19 mouse cellular contexts compared by ENCODE assay signal in the genomic region with DNA sequence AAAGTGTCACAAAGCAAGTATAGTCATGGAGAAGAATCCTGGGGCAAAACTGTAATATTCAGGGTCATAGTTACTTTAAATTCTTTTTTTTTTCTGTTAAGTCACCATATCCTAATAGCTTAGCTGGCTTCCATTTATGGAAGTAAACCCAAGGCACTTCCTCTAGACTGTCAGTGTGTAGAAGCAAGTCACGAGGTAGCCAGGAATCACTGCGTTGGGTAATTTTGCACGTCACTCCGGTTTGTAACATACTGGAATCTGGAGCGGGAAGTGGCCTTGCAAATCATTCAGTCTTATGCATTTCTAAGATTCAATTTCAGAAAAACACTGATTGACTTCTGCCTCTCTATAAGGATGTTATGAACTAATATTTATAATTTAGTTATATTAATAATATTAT.
DNase-seq lines count a peak whose midpoint lies in the region; ATAC-seq and TF ChIP-seq lines count a peak whose summit lies in the region.
"Had no signal": no experiment of that assay in that cellular context is flagged by ENCODE, and none has a peak within 500 bp of the region (broad histone marks: within the 10 kb centered on the region; RNA-seq: fewer than 3 reads in every experiment).

No protein-coding gene starts in this region.

- no peaks in the 10 kb centered on the region for H3K9me3 ChIP-seq in midbrain, embryonic 11.5 days (ENCODE audit: control insufficient read depth, low read length)
- H3K9me3 ChIP-seq in midbrain, embryonic 10.5 days (replicated peaks): no peaks in the 10 kb centered on the region
- no peaks in the 10 kb centered on the region for H3K9me3 ChIP-seq in hindbrain, embryonic 12.5 days (replicated peaks)
- H3K9me3 ChIP-seq: embryonic facial prominence, embryonic 10.5 days; heart, embryonic 10.5 days; hindbrain, embryonic 13.5 days; limb, embryonic 13.5 days; neural tube, embryonic 12.5 days had no signal

- TF ChIP-seq CTCF in layer of hippocampus, adult 2 months (conservative IDR thresholded peaks at IDR 0.05): no peak

- no peak overlapping the region for H3K4me3 ChIP-seq in layer of hippocampus, adult 2 months
- no peak overlapping the region for H3K4me3 ChIP-seq in midbrain, embryonic 11.5 days (ENCODE audit: low read depth, low read length)
- no peak overlapping the region for H3K4me3 ChIP-seq in midbrain, embryonic 10.5 days
- no peak overlapping the region for H3K4me3 ChIP-seq in hindbrain, embryonic 12.5 days
- H3K4me3 ChIP-seq: embryonic facial prominence, embryonic 10.5 days; heart, embryonic 10.5 days; hindbrain, embryonic 13.5 days; limb, embryonic 13.5 days; neural tube, embryonic 12.5 days had no signal

- no peak overlapping the region for H3K4me2 ChIP-seq in midbrain, embryonic 11.5 days
- H3K4me2 ChIP-seq in hindbrain, embryonic 12.5 days (replicated peaks): no peak overlapping the region
- H3K4me2 ChIP-seq: hindbrain, embryonic 13.5 days; limb, embryonic 13.5 days; neural tube, embryonic 12.5 days had no signal

- H3K9ac ChIP-seq in midbrain, embryonic 11.5 days (ENCODE audit: low read length): no peak overlapping the region
- H3K9ac ChIP-seq in hindbrain, embryonic 12.5 days: no peak overlapping the region
- H3K9ac ChIP-seq: hindbrain, embryonic 13.5 days; limb, embryonic 13.5 days; neural tube, embryonic 12.5 days had no signal

- ATAC-seq in midbrain, embryonic 11.5 days (ENCODE audit: low FRiP score): no peak
- ATAC-seq in megakaryocyte, adult 5-6 weeks (ENCODE audit: poor library complexity, severe bottlenecking): peak; percentile 80
- ATAC-seq in hindbrain, embryonic 12.5 days (ENCODE audit: low FRiP score): no peak
- ATAC-seq: inflammation-experienced regulatory T-cells, adult 6 months had no signal

- 0 out of 2 replicates have a peak, but pooled peaks cover 3% of the 10 kb centered on the region for H3K27me3 ChIP-seq in midbrain, embryonic 11.5 days (ENCODE audit: control insufficient read depth, insufficient read depth, low read length)
- H3K27me3 ChIP-seq in midbrain, embryonic 10.5 days (ENCODE audit: low read depth, poor library complexity, severe bottlenecking): 0 out of 2 replicates have a peak, but pooled peaks cover 5% of the 10 kb centered on the region
- H3K27me3 ChIP-seq in hindbrain, embryonic 12.5 days: no peaks in the 10 kb centered on the region
- H3K27me3 ChIP-seq: hindbrain, embryonic 13.5 days; limb, embryonic 13.5 days; neural tube, embryonic 12.5 days had no signal

- DNase-seq in layer of hippocampus, adult 11-12 months (ENCODE audit: low spot score): peak; percentile 23
- DNase-seq in layer of hippocampus, adult 2 months (ENCODE audit: low spot score in 2 of 2): no peak
- peak; percentile 41 for DNase-seq in midbrain, embryonic 11.5 days (ENCODE audit: low spot score, missing footprints)
- DNase-seq in midbrain, embryonic 10.5 days (ENCODE audit: low spot score): no peak
- DNase-seq in urinary bladder, adult 2 months (ENCODE audit: low spot score): no peak
- DNase-seq: B cell, adult 2 months; cerebellum, adult 9-10 months; gastrocnemius, postnatal 10 days; kidney, postnatal 36 days; right cerebral cortex, adult 18-20 months; thymus, adult 2 months had no signal

- no peak overlapping the region for H3K27ac ChIP-seq in layer of hippocampus, adult 2 months
- H3K27ac ChIP-seq in midbrain, embryonic 11.5 days (ENCODE audit: low read depth, low read length): no peak overlapping the region
- H3K27ac ChIP-seq in midbrain, embryonic 10.5 days (replicated peaks): no peak overlapping the region
- no peak overlapping the region for H3K27ac ChIP-seq in hindbrain, embryonic 12.5 days
- H3K27ac ChIP-seq: embryonic facial prominence, embryonic 10.5 days; heart, embryonic 10.5 days; hindbrain, embryonic 13.5 days; limb, embryonic 13.5 days; neural tube, embryonic 12.5 days had no signal

- H3K36me3 ChIP-seq in midbrain, embryonic 11.5 days (ENCODE audit: control insufficient read depth, insufficient read depth, low read length): no peaks in the 10 kb centered on the region
- H3K36me3 ChIP-seq in midbrain, embryonic 10.5 days: no peaks in the 10 kb centered on the region
- H3K36me3 ChIP-seq in hindbrain, embryonic 12.5 days: no peaks in the 10 kb centered on the region
- H3K36me3 ChIP-seq: embryonic facial prominence, embryonic 10.5 days; heart, embryonic 10.5 days; hindbrain, embryonic 13.5 days; limb, embryonic 13.5 days; neural tube, embryonic 12.5 days had no signal

- H3K4me1 ChIP-seq in midbrain, embryonic 11.5 days (ENCODE audit: control insufficient read depth, insufficient read depth, low read length): peaks cover 5% of the 10 kb centered on the region; the same call in 1 of the 2 replicates
- H3K4me1 ChIP-seq in midbrain, embryonic 10.5 days: peaks cover 16% of the 10 kb centered on the region
- peaks cover 9% of the 10 kb centered on the region for H3K4me1 ChIP-seq in hindbrain, embryonic 12.5 days

- WGBS in midbrain, embryonic 11.5 days: 92% methylated on average over 5 of the region's 5 CpGs
- 94% methylated on average over 5 of the region's 5 CpGs for WGBS in midbrain, embryonic 10.5 days
- 95% methylated on average over 5 of the region's 5 CpGs for WGBS in hindbrain, embryonic 12.5 days

Comparison
In these comparisons a context has a peak if more than half of its experiments do, and no peak if none do; other contexts are left out.
1. DNase-seq: peak in layer of hippocampus, adult 11-12 months (single experiment) and midbrain, embryonic 11.5 days (single experiment); none in layer of hippocampus, adult 2 months (0 of 2), midbrain, embryonic 10.5 days (single experiment) and urinary bladder, adult 2 months (single experiment).